Mouse (Mus musculus): ENCODE measurements around the gene Mtfp1.

DNA sequence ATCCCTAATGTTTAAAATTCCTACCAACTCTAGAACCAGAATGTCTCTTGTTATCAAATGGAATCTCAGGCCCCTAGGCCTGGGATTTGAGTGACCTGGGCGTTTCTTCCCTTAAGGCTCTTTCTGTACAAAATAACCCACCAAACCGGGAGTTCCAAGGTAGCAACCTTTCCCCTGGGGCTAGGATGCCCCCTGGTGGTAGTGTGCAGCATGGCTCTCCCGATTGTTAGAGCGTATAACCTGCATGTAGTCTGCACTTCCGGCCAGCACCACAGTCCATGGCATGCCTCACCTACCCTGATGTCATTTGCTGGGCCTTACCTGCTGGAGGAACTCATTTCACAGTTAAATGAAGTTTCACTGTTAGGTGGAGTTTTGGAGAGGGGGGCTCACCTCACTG, 28.7 kb upstream of the Mtfp1 start:
- TF ChIP-seq CTCF (IDR thresholded peaks at IDR 0.05; ENCODE audit: low read depth, low read length) (peak; percentile 85), GATA1 (IDR thresholded peaks at IDR 0.05; ENCODE audit: borderline replicate concordance, low read length) (no peak), TAL1 (conservative IDR thresholded peaks at IDR 0.05; ENCODE audit: low read depth, low read length) (no peak), POLR2AphosphoS5 (IDR thresholded peaks at IDR 0.05; ENCODE audit: insufficient replicate concordance, low read depth, low read length) (no peak), GATA2 (IDR thresholded peaks at IDR 0.05; ENCODE audit: borderline replicate concordance, low read depth, low read length) (no peak)

Measured in G1E (cell line).